Mouse (Mus musculus): ENCODE measurements at regions not wholly inside any gene's neighbourhood (a gene's known extent, or its start where the extent isn't known, plus 50 kb on each side); places are given as distances from the start of the nearest gene placed in this dataset.

- DNase-seq (ENCODE audit: low spot score), result no peak
Observed at GRCm38 (mm10) chr15:94049638-94050273, 415.5 kb downstream of the Adamts20 start.

- no peak for DNase-seq (ENCODE audit: low spot score)
Observed at GRCm38 (mm10) chr15:94046186-94046585, 419.0 kb downstream of the Adamts20 start.

- no peak for DNase-seq (ENCODE audit: low spot score)
Observed at GRCm38 (mm10) chr15:94045131-94045756, 420.0 kb downstream of the Adamts20 start.

GRCm38 (mm10) chr15:94032957-94033356 lies 432.3 kb downstream of the Adamts20 start:
- DNase-seq (ENCODE audit: low spot score), result no peak

DNA sequence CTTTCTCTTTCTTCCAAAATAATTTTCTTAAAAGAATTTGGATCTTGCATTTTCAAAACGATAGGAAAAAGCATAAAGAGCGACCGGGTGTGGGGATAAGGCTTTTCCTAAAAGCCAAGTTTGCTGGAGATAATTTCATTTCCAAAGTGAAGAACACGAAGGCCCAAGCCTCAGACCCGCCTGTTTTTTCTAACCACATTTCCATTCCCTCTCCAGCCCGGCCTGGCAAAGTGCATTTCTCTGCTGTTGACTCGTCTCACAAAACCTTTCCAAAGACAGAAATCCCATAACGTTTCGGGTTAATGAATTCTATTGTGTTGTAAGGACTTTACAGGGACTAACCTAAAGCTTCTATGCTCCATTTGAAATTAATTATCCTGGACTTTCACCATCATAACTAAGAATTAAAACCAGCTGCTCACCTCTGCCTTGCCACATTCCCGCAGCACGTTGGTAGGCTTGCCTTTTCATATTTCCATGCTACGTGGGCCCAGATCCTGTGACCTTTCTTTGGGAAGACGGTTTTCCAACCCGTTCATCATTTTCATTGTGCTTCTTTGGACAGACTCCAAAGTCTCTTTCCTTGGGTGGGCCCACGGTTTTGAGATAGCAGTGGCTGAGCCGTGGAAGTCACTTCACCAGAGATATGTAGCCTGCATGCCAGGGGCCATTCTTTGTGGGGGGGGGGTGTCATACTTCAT lies 430.5 kb upstream of the Prickle1 start:
- no peak for DNase-seq (ENCODE audit: low spot score)

DNA sequence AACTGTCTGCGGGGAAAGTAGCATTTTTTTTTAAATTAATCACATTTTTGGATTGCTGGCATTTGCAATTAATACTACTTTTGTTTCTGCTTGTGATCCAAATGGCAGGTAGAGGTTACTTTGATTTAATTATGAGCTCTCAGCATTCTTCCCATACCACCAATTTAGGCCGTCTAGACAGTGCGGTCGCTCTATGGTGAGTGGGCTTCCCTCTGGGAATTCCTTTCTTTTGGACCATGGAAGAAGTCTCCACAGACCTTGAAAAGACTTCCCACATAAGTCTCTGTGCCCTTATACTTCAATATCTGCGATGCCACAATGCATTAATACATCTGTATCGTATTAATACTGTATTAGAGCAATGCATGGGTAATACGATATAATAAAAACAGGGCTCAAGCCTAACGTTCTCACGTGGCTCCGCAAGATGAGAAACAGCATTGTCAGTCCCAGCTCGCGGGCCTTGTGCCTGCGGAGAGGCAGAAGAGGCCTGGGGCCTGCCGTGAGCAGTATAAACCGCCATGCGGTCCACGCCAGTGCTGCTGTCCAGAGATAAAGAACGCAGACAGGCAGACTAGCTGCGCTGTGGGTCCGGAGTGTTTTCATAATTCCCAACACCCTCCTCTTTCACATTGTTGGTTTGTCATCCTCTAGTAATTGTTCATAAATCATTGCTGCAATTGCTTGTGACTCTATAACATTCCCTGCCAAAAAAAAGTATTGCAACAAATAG lies 429.7 kb upstream of the Prickle1 start:
- no peak for DNase-seq (ENCODE audit: low spot score)

DNA sequence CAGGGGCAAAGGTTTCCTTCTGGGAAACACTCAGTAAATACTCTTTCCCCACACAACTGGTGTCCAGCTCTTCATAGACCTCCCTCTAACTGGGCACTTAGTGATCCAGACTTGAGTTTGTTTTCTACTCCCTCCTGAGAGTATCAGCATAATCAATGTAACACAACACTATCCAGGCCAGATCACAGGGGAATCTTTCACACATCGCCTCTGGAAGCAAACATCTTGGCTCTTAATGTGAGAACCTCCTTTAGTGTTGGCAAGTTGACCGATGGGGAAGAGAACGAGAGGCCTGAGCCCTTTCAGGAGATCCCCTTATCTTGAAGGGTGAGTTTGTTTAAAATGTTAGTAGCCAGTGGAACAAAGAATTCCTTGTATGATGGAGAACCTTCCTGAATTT lies 429.1 kb upstream of the Prickle1 start:
- no peak for DNase-seq (ENCODE audit: low spot score)

DNA sequence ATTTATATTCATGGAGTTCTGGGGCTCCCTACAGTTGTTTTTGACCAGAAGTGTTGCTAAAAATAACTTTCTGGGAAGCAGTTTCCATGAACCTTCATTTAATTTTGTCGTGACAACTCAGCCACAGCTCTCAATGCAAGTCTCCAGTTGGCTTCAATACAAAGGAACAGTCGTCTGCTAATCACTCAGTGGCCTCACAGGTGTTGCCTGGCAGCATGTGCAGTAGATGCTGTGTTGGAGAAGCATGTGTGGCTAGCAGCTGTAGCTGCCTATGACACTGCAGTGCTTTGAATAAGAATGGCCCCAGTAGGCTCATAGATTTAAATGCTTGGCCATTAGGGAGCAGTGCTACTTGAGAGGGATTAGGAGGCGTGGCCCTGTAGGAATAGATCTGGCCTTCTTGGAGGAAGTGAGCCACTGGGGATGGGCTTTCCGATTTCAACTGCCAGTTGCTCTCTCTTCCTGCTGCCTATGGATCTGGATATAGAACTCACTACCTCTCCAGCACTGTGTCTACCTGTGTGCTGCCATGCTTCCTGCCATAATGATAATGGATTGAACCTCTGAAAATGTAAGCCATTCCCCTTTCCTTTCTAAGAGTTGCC lies 428.5 kb upstream of the Prickle1 start:
- DNase-seq (ENCODE audit: low spot score), result no peak

GRCm38 (mm10) chr15:94023501-94023900 lies 427.8 kb upstream of the Prickle1 start:
- DNase-seq (ENCODE audit: low spot score), result no peak

DNA sequence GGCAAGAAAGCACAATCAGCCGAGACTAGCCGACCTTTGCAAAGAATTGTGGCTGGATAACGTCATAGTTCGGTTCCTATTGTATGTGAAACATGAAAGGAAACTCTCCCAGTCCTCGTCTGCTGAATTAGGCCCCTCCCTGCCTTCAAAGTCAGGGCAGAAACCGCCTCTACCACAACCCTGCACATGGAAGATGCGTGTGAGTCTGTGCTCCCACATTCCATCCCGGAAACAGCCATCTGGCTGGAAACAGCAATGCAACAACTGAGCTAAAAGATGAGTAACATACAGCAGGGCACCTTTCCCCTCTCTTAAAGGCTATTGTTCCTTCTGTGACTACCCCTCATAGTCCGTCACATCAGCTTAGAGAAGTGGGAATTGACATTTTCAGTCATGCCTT lies 422.1 kb upstream of the Prickle1 start:
- no peak for DNase-seq (ENCODE audit: low spot score)

GRCm38 (mm10) chr15:94011499-94011898 lies 415.8 kb upstream of the Prickle1 start:
- DNase-seq (ENCODE audit: low spot score), result no peak

GRCm38 (mm10) chr15:94006082-94006481 lies 410.4 kb upstream of the Prickle1 start:
- no peak for DNase-seq (ENCODE audit: low spot score)

GRCm38 (mm10) chr15:94004911-94005310 lies 409.2 kb upstream of the Prickle1 start:
- DNase-seq (ENCODE audit: low spot score), result no peak

- no peak for DNase-seq (ENCODE audit: low spot score)
Observed at GRCm38 (mm10) chr15:94003145-94003544, 407.5 kb upstream of the Prickle1 start.

DNA sequence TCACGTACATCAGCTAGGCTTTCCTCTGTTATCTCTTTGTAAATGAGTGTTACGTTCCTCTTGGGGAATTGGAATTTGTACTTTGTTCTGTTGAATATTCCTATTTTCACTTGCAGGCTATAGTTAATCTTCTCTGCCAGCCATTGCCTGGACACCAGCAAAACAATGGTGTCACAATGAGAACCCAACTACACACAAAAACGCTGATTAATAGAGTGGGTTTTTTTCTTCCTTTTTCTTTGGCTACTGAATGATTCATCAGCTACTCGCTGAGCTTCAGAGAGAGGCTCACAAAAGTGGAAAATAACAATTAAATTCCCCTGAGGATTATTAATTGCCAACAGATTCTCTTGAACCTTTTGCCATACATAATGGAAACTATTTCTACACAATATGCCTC lies 398.9 kb upstream of the Prickle1 start:
- DNase-seq (ENCODE audit: low spot score), result no peak

DNA sequence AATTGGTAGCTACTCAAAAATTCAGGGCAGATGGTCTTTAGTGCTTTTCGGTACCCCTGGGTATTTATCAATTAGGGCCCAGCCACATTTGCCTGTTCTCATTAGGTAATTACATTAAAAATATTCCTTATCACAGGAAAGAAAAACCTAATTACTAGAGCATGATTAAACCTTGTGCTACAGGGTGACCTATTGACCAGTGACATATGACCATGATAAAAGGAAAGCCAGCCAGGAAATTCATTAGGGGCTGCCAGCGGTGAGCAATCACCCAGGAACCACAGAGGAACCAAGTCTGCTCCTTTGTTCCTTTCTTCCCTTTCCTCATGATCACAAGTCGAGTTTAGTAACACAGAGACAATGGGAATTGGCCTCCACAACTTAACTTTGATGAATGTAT lies 394.4 kb upstream of the Prickle1 start:
- no peak for DNase-seq (ENCODE audit: low spot score)

GRCm38 (mm10) chr15:93988367-93988766 lies 392.7 kb upstream of the Prickle1 start:
- no peak for DNase-seq (ENCODE audit: low spot score)

- DNase-seq (ENCODE audit: low spot score), result no peak
Observed at GRCm38 (mm10) chr15:93986631-93987429, 391.1 kb upstream of the Prickle1 start.

- DNase-seq (ENCODE audit: low spot score), result no peak
Observed at GRCm38 (mm10) chr15:93982091-93982490, 386.4 kb upstream of the Prickle1 start.

GRCm38 (mm10) chr15:93977494-93977893 lies 381.8 kb upstream of the Prickle1 start:
- no peak for DNase-seq (ENCODE audit: low spot score)

DNA sequence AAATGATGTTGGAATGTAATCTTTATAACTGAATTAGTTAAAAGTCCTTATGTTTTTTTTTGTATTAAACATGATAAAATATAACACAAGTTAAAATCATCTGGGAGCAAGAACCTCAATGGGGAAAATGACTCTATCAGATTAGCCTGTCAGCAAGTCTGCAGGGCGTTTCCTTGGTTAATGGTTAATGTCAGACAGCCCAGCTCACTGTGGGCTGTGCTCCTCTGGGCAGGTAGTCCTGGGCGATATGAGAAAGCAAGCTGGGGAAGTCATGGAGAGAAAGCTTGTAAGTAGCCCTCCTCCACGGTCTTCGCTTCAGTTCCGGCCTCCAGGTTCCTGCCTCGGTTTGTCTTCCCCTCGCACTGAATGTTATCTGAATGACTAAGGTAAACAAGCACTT lies 379.0 kb upstream of the Prickle1 start:
- no peak for DNase-seq (ENCODE audit: low spot score)

All from c-Kit-positive CD71-positive TER-119-positive erythroid progenitor cells, embryonic 14.5 days (primary cell).